Mouse (Mus musculus): ENCODE data around the gene Zfp462. TPM values are rescaled to one million over a fixed set of nuclear protein-coding genes. Genes with fewer than 3 reads are reported as not detected.

Gene Zfp462
- polyA plus RNA-seq, 1 experiment from 2014 or later, result 1.1 TPM

GRCm38 (mm10) chr4:54998146-54998841 lies 53.4 kb downstream of the Zfp462 start:
- no peak for ATAC-seq
- no peak overlapping the region for H3K9ac ChIP-seq (ENCODE audit: low read depth, low read length)
- no peak overlapping the region for H3K27ac ChIP-seq (ENCODE audit: low read depth, low read length)
- H3K36me3 ChIP-seq (ENCODE audit: control insufficient read depth, insufficient read depth), result no peaks in the 10 kb centered on the region
- WGBS, result 82% methylated on average over 9 of the region's 9 CpGs
- H3K4me3 ChIP-seq (ENCODE audit: low read depth, low read length), result no peak overlapping the region
- H3K9me3 ChIP-seq (ENCODE audit: control insufficient read depth), result no peaks in the 10 kb centered on the region
- no peaks in the 10 kb centered on the region for H3K27me3 ChIP-seq (replicated peaks; ENCODE audit: control insufficient read depth, insufficient read depth, low read length)
- no peak for TF ChIP-seq CTCF (IDR thresholded peaks at IDR 0.05; ENCODE audit: low read depth)
- H3K4me2 ChIP-seq (replicated peaks; ENCODE audit: low read depth), result no peak overlapping the region
- H3K4me1 ChIP-seq (replicated peaks; ENCODE audit: control insufficient read depth, insufficient read depth, low read length), result peaks cover 9% of the 10 kb centered on the region; the same call in 1 of the 2 replicates

GRCm38 (mm10) chr4:54999556-54999955 lies 54.7 kb downstream of the Zfp462 start:
- H3K36me3 ChIP-seq (ENCODE audit: control insufficient read depth, insufficient read depth), result no peaks in the 10 kb centered on the region
- WGBS, result 94% methylated on average over 5 of the region's 5 CpGs

GRCm38 (mm10) chr4:55001386-55001785 lies 56.5 kb downstream of the Zfp462 start:
- Histone ChIP-seq H3K4me1 (replicated peaks; ENCODE audit: control insufficient read depth, insufficient read depth, low read length) (peaks cover 9% of the 10 kb centered on the region; the same call in 1 of the 2 replicates), H3K36me3 (ENCODE audit: control insufficient read depth, insufficient read depth) (no peaks in the 10 kb centered on the region), H3K4me2 (replicated peaks; ENCODE audit: low read depth) (no peak overlapping the region), H3K4me3 (ENCODE audit: low read depth, low read length) (no peak overlapping the region), H3K9me3 (ENCODE audit: control insufficient read depth) (no peaks in the 10 kb centered on the region), H3K9ac (ENCODE audit: low read depth, low read length) (no peak overlapping the region), H3K27me3 (replicated peaks; ENCODE audit: control insufficient read depth, insufficient read depth, low read length) (no peaks in the 10 kb centered on the region), H3K27ac (ENCODE audit: low read depth, low read length) (no peak overlapping the region)
- ATAC-seq, result no peak
- 71% methylated on average over 3 of the region's 3 CpGs for WGBS
- TF ChIP-seq CTCF (IDR thresholded peaks at IDR 0.05; ENCODE audit: low read depth), result no peak

More at GRCm38 (mm10) chr4:54999556-54999955, 54.7 kb downstream of the Zfp462 start:
- Histone ChIP-seq H3K27me3 (replicated peaks; ENCODE audit: control insufficient read depth, insufficient read depth, low read length) (no peaks in the 10 kb centered on the region), H3K4me3 (ENCODE audit: low read depth, low read length) (no peak overlapping the region), H3K9me3 (ENCODE audit: control insufficient read depth) (no peaks in the 10 kb centered on the region), H3K4me1 (replicated peaks; ENCODE audit: control insufficient read depth, insufficient read depth, low read length) (peaks cover 9% of the 10 kb centered on the region; the same call in 1 of the 2 replicates), H3K27ac (ENCODE audit: low read depth, low read length) (no peak overlapping the region), H3K9ac (ENCODE audit: low read depth, low read length) (no peak overlapping the region), H3K4me2 (replicated peaks; ENCODE audit: low read depth) (no peak overlapping the region)
- no peak for ATAC-seq
- TF ChIP-seq CTCF (IDR thresholded peaks at IDR 0.05; ENCODE audit: low read depth), result no peak

DNA sequence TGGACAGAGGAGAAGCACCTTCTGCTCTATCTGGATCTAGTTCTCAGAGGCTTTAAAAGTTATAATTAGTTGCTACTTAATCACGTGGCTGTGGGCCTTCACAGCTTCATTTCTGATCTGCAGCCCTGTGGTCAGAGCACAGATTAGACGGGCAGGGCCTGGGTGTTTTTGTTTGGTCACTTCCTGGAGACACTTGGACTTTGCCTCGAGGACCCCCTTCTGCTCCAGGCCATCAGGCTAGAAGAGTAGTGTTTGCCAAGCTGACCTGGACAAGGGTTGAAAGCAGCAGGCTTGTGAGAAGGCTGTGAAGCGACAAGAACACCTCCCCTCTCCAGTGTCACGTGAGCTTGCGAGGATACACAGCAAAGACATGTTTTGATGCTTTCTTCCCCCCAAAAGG lies 58.3 kb downstream of the Zfp462 start:
- Histone ChIP-seq H3K27ac (ENCODE audit: low read depth, low read length) (peak overlapping the region; percentile 95), H3K27me3 (replicated peaks; ENCODE audit: control insufficient read depth, insufficient read depth, low read length) (no peaks in the 10 kb centered on the region), H3K36me3 (ENCODE audit: control insufficient read depth, insufficient read depth) (no peaks in the 10 kb centered on the region), H3K9ac (ENCODE audit: low read depth, low read length) (no peak overlapping the region), H3K4me1 (replicated peaks; ENCODE audit: control insufficient read depth, insufficient read depth, low read length) (peaks cover 9% of the 10 kb centered on the region; the same call in 1 of the 2 replicates), H3K4me3 (ENCODE audit: low read depth, low read length) (no peak overlapping the region), H3K9me3 (ENCODE audit: control insufficient read depth) (no peaks in the 10 kb centered on the region), H3K4me2 (replicated peaks; ENCODE audit: low read depth) (no peak overlapping the region)
- no peak for TF ChIP-seq CTCF (IDR thresholded peaks at IDR 0.05; ENCODE audit: low read depth)
- ATAC-seq, result no peak
- 51% methylated on average over 6 of the region's 6 CpGs for WGBS

DNA sequence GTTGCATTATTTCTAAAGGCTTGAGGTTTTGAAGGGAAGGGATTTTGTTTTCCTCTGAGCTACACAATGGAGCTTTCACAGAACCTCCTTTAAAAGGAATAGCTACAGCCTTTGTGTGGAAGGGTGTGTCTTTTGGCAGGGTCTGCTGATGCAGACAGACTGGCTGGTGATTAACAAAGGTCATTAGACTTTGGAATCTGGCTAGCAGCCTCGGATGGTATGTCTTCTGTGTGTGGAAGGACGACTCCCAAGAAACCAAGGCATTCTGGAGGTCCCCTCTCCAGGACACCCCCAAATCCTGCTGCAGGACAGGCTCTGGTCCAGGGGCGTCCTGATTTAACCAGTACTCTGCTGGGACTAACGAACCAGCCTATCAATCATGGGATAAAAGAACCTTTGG lies 60.2 kb downstream of the Zfp462 start:
- Histone ChIP-seq H3K4me1 (replicated peaks; ENCODE audit: control insufficient read depth, insufficient read depth, low read length) (peaks cover 9% of the 10 kb centered on the region; the same call in 1 of the 2 replicates), H3K4me3 (ENCODE audit: low read depth, low read length) (0 out of 2 replicates have a peak overlapping the region, but pooled peaks have one; percentile 5), H3K27me3 (replicated peaks; ENCODE audit: control insufficient read depth, insufficient read depth, low read length) (no peaks in the 10 kb centered on the region), H3K27ac (ENCODE audit: low read depth, low read length) (peak overlapping the region; percentile 95), H3K36me3 (ENCODE audit: control insufficient read depth, insufficient read depth) (peaks cover 19% of the 10 kb centered on the region), H3K9ac (ENCODE audit: low read depth, low read length) (peak overlapping the region; percentile 27; the same call in 1 of the 2 replicates), H3K4me2 (replicated peaks; ENCODE audit: low read depth) (peak overlapping the region; percentile 54), H3K9me3 (ENCODE audit: control insufficient read depth) (no peaks in the 10 kb centered on the region)
- no peak for TF ChIP-seq CTCF (IDR thresholded peaks at IDR 0.05; ENCODE audit: low read depth)
- 15% methylated on average over 4 of the region's 4 CpGs for WGBS
- ATAC-seq, result peak; percentile 92

GRCm38 (mm10) chr4:55005521-55005969 lies 60.7 kb downstream of the Zfp462 start:
- Histone ChIP-seq H3K4me3 (ENCODE audit: low read depth, low read length) (0 out of 2 replicates have a peak overlapping the region, but pooled peaks have one; percentile 5), H3K9me3 (ENCODE audit: control insufficient read depth) (no peaks in the 10 kb centered on the region), H3K4me1 (replicated peaks; ENCODE audit: control insufficient read depth, insufficient read depth, low read length) (peaks cover 9% of the 10 kb centered on the region; the same call in 1 of the 2 replicates), H3K27me3 (replicated peaks; ENCODE audit: control insufficient read depth, insufficient read depth, low read length) (no peaks in the 10 kb centered on the region), H3K4me2 (replicated peaks; ENCODE audit: low read depth) (peak overlapping the region; percentile 54), H3K27ac (ENCODE audit: low read depth, low read length) (peak overlapping the region; percentile 95), H3K9ac (ENCODE audit: low read depth, low read length) (peak overlapping the region; percentile 27; the same call in 1 of the 2 replicates), H3K36me3 (ENCODE audit: control insufficient read depth, insufficient read depth) (peaks cover 24% of the 10 kb centered on the region)
- WGBS, result 11% methylated on average over 9 of the region's 9 CpGs
- ATAC-seq, result peak; percentile 89
- TF ChIP-seq CTCF (IDR thresholded peaks at IDR 0.05; ENCODE audit: low read depth), result no peak

All from intestine, postnatal 0 days (tissue).